ENCODE assay signal across 19 mouse cellular contexts in genomic region chr10:125937517-125938497, GRCm38 (mm10). TPM values are rescaled to one million over a fixed set of nuclear protein-coding genes. Genes with fewer than 3 reads are reported as not detected.
DNase-seq lines count a peak whose midpoint lies in the region; ATAC-seq and TF ChIP-seq lines count a peak whose summit lies in the region.
"Had no signal": no experiment of that assay in that cellular context is flagged by ENCODE, and none has a peak within 500 bp of the region (broad histone marks: within the 10 kb centered on the region; RNA-seq: fewer than 3 reads in every experiment).

No protein-coding gene starts in this region.

- H3K27me3 ChIP-seq in kidney, embryonic 15.5 days, result no peaks in the 10 kb centered on the region
- no peaks in the 10 kb centered on the region for H3K27me3 ChIP-seq in small intestine, adult 2 months (ENCODE audit: control insufficient read depth, insufficient read depth, low read length)
- H3K27me3 ChIP-seq in thymus, adult 2 months (ENCODE audit: control insufficient read depth, insufficient read depth, low read length), result no peaks in the 10 kb centered on the region
- H3K27me3 ChIP-seq: neural tube, embryonic 13.5 days had no signal

- no peak overlapping the region; the same call in 1 of the 2 replicates for H3K27ac ChIP-seq in kidney, embryonic 15.5 days
- H3K27ac ChIP-seq in small intestine, adult 2 months (ENCODE audit: insufficient read depth, low read depth, low read length), result peak overlapping the region; percentile 47; the same call in 1 of the 2 replicates
- no peak overlapping the region for H3K27ac ChIP-seq in thymus, adult 2 months (ENCODE audit: control insufficient read depth, insufficient read depth, low read length)
- H3K27ac ChIP-seq: gastrocnemius, adult 2 months; hindbrain, embryonic 14.5 days; liver, embryonic 14.5 days; macrophage; neural tube, embryonic 13.5 days had no signal

- 52% methylated on average over 11 of the region's 11 CpGs for WGBS in kidney, embryonic 15.5 days
- 61% methylated on average over 11 of the region's 11 CpGs for WGBS in small intestine, adult 2 months
- WGBS in thymus, adult 2 months, result 46% methylated on average over 11 of the region's 11 CpGs

- H3K4me2 ChIP-seq in kidney, embryonic 15.5 days, result no peak overlapping the region
- H3K4me2 ChIP-seq: hindbrain, embryonic 14.5 days; neural tube, embryonic 13.5 days had no signal

- no peak for TF ChIP-seq POLR2A in small intestine, adult 2 months (IDR thresholded peaks at IDR 0.05; ENCODE audit: low read depth, low read length)
- no peak for TF ChIP-seq POLR2A in thymus, adult 2 months (IDR thresholded peaks at IDR 0.05; ENCODE audit: control insufficient read depth, extremely low read depth, insufficient read depth, low read length, poor library complexity)

- ATAC-seq in kidney, embryonic 15.5 days (replicated peaks; ENCODE audit: low FRiP score), result peak; percentile 70
- peak; percentile 80 for ATAC-seq in common myeloid progenitor, adult 5-6 weeks (replicated peaks; ENCODE audit: low read depth, poor library complexity, severe bottlenecking)
- peak; percentile 60 to 68 for ATAC-seq in hematopoietic stem cell, adult 5-6 weeks (replicated peaks in 1 of 2; ENCODE audit: insufficient read depth in 1 of 2, low FRiP score in 2 of 2, low TSS enrichment in 1 of 2, low read depth in 1 of 2, poor library complexity in 2 of 2, severe bottlenecking in 2 of 2)
- ATAC-seq: forebrain, postnatal 0 days; midbrain, embryonic 16.5 days had no signal

- H3K4me1 ChIP-seq in kidney, embryonic 15.5 days, result peaks cover 19% of the 10 kb centered on the region
- H3K4me1 ChIP-seq in small intestine, adult 2 months (ENCODE audit: control insufficient read depth, insufficient read depth, insufficient read length, low read length), result peaks cover 11% of the 10 kb centered on the region; the same call in 1 of the 2 replicates
- no peaks in the 10 kb centered on the region for H3K4me1 ChIP-seq in thymus, adult 2 months (replicated peaks; ENCODE audit: control insufficient read depth, insufficient read depth, low read length)

- H3K4me3 ChIP-seq in kidney, embryonic 15.5 days (replicated peaks), result no peak overlapping the region
- no peak overlapping the region for H3K4me3 ChIP-seq in small intestine, adult 2 months (ENCODE audit: low read depth, low read length)
- no peak overlapping the region for H3K4me3 ChIP-seq in thymus, adult 2 months (ENCODE audit: control insufficient read depth, insufficient read depth, low read length)
- H3K4me3 ChIP-seq: gastrocnemius, adult 2 months; neural tube, embryonic 13.5 days had no signal

- H3K9ac ChIP-seq in kidney, embryonic 15.5 days, result no peak overlapping the region
- H3K9ac ChIP-seq: forebrain, postnatal 0 days; hindbrain, embryonic 14.5 days; liver, embryonic 14.5 days; neural tube, embryonic 13.5 days had no signal

- DNase-seq in kidney, postnatal 25 days, result no peak
- DNase-seq in layer of hippocampus, adult 8-10 months (ENCODE audit: low spot score in 2 of 2), result no peak
- DNase-seq in thymus, adult 2 months, result no peak
- DNase-seq: B cell, adult 2 months; forebrain, postnatal 0 days; gastrocnemius, adult 2 months; heart, adult 18-20 months; heart, postnatal 10 days; kidney, postnatal 10 days; thymus, postnatal 36 days had no signal

- no peaks in the 10 kb centered on the region for H3K9me3 ChIP-seq in kidney, embryonic 15.5 days (replicated peaks)
- H3K9me3 ChIP-seq: neural tube, embryonic 13.5 days had no signal

- no peaks in the 10 kb centered on the region for H3K36me3 ChIP-seq in kidney, embryonic 15.5 days
- H3K36me3 ChIP-seq in small intestine, adult 2 months (ENCODE audit: control insufficient read depth, insufficient read depth, low read length), result no peaks in the 10 kb centered on the region
- no peaks in the 10 kb centered on the region for H3K36me3 ChIP-seq in thymus, adult 2 months (ENCODE audit: control insufficient read depth, insufficient read depth, low read length)
- H3K36me3 ChIP-seq: neural tube, embryonic 13.5 days had no signal

- TF ChIP-seq CTCF in small intestine, adult 2 months (IDR thresholded peaks at IDR 0.05; ENCODE audit: extremely low read depth, insufficient read length, insufficient replicate concordance, low read depth, low read length), result no peak
- TF ChIP-seq CTCF in thymus, adult 2 months (IDR thresholded peaks at IDR 0.05; ENCODE audit: borderline replicate concordance, control insufficient read depth, extremely low read depth, insufficient read depth, low read length, poor library complexity), result no peak

RNA-seq across cellular contexts. Expression of gene Lrig3, which starts 28.2 kb away (rescaled TPM):
- polyA plus RNA-seq in kidney, embryonic 15.5 days (2015; fragmentation: Nextera tagmentation; extraction: Ambion mirVana), result 22.6 and 24.0 TPM in 2 replicates
- total RNA-seq in common myeloid progenitor, adult 5-6 weeks (2017), result 1.5 and 1.7 TPM in 2 replicates
- total RNA-seq in hematopoietic stem cell, adult 5-6 weeks (2017), result 1.1 and 2.9 TPM in 2 replicates
- 7.7 and 17.9 TPM in 2 replicates for polyA plus RNA-seq in small intestine, adult 2 months (2012; rRNA removed)
- total RNA-seq in layer of hippocampus, adult 8-10 months (2022), result 1 to 10 TPM; 4.3 to 5.0 (median 4.4) TPM
- polyA plus RNA-seq in thymus, adult 2 months (2012; rRNA removed), result 2.2 and 2.3 TPM in 2 replicates
